10 mouse cellular contexts compared by ENCODE assay signal in the genomic region with DNA sequence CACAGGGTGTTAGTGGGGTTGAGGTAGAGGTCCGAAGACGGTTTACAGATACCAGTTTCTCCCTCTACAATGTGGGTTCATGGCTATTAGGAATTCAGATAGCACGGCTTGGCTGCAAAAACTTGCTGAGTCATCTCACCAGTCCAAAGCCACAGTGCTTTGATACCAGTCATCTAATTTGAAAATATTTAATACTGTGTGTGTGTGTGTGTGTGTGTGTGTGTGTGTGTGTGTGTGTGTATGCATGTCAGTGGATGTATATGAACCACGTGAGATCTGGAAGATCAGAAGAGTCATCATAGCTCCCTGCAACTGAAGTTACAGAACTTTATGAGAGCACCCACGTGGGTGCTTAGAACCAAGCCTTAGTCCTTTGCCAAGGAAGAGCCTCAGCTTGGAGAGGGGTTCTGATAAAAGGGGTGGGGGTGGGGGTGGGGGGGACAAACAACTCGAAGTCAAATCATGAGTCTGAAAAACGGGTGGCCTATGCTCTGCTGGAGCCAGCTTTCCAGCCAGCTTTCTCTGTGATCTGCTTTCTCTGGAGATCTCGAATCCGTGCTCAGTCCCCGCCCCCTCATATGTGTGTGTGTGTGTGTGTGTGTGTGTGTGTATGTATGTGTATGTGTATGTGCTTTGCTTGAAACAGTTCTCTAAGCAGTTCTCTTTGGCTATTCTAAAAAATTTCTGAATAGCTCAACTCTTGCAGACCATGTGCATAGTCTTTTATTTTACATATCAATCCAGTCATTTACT. TPM values are rescaled to one million over a fixed set of nuclear protein-coding genes. Genes with fewer than 3 reads are reported as not detected.
A peak's percentile ranks its signal among the peaks of the same experiment; 100 is the strongest.
DNase-seq lines count a peak whose midpoint lies in the region; ATAC-seq lines count a peak whose summit lies in the region.
"Had no signal": no experiment of that assay in that cellular context is flagged by ENCODE, and none has a peak within 500 bp of the region (broad histone marks: within the 10 kb centered on the region; RNA-seq: fewer than 3 reads in every experiment).

No protein-coding gene starts in this region.

- DNase-seq in heart, embryonic 10.5 days (ENCODE audit: low spot score): no peak
- peak; percentile 33 for DNase-seq in retina, embryonic 14.5 days (ENCODE audit: low spot score)
- no peak for DNase-seq in retina, postnatal 1 day
- DNase-seq in left cerebral cortex, postnatal 4 days: no peak
- DNase-seq in layer of hippocampus, adult 11-12 months (ENCODE audit: low spot score): no peak

- peak overlapping the region; percentile 13; the same call in 1 of the 2 replicates for H3K4me3 ChIP-seq in heart, embryonic 12.5 days
- no peak overlapping the region for H3K4me3 ChIP-seq in heart, embryonic 10.5 days
- H3K4me3 ChIP-seq in heart, embryonic 16.5 days (ENCODE audit: low read length): no peak overlapping the region
- H3K4me3 ChIP-seq: limb, embryonic 15.5 days had no signal

- no peaks in the 10 kb centered on the region for H3K27me3 ChIP-seq in heart, embryonic 12.5 days (replicated peaks)
- H3K27me3 ChIP-seq in heart, embryonic 10.5 days (ENCODE audit: insufficient read depth, poor library complexity, severe bottlenecking): no peaks in the 10 kb centered on the region
- H3K27me3 ChIP-seq in heart, embryonic 16.5 days (ENCODE audit: control insufficient read depth, insufficient read depth, low read length): no peaks in the 10 kb centered on the region
- H3K27me3 ChIP-seq: limb, embryonic 15.5 days had no signal

- 52% methylated on average over 10 of the region's 10 CpGs for WGBS in heart, embryonic 12.5 days
- WGBS in heart, embryonic 10.5 days: 56% methylated on average over 10 of the region's 10 CpGs
- WGBS in heart, embryonic 16.5 days: 48% methylated on average over 10 of the region's 10 CpGs

- peaks cover 5% of the 10 kb centered on the region for H3K4me1 ChIP-seq in heart, embryonic 12.5 days (replicated peaks)
- peaks cover 9% of the 10 kb centered on the region; the same call in 1 of the 2 replicates for H3K4me1 ChIP-seq in heart, embryonic 10.5 days
- peaks cover 10% of the 10 kb centered on the region for H3K4me1 ChIP-seq in heart, embryonic 16.5 days (ENCODE audit: control insufficient read depth, insufficient read depth, low read length)
- H3K4me1 ChIP-seq: limb, embryonic 15.5 days had no signal

- H3K4me2 ChIP-seq in heart, embryonic 12.5 days: peak overlapping the region; percentile 38
- peak overlapping the region; percentile 40 for H3K4me2 ChIP-seq in heart, embryonic 16.5 days (ENCODE audit: low read depth, low read length)
- H3K4me2 ChIP-seq: limb, embryonic 15.5 days had no signal

- no peak for ATAC-seq in heart, embryonic 12.5 days (ENCODE audit: insufficient number of reproducible peaks, low FRiP score)
- no peak for ATAC-seq in heart, embryonic 16.5 days (replicated peaks; ENCODE audit: extremely low read depth, insufficient read depth, low FRiP score)
- no peak for ATAC-seq in CD4-positive, CD25-positive, alpha-beta regulatory T cell, adult 4 months

- intact Hi-C loops in left cerebral cortex, postnatal 4 days (cut with DNase I): no loop called here

- no peak overlapping the region for H3K27ac ChIP-seq in heart, embryonic 12.5 days (ENCODE audit: poor library complexity, severe bottlenecking)
- H3K27ac ChIP-seq in heart, embryonic 10.5 days: no peak overlapping the region
- no peak overlapping the region for H3K27ac ChIP-seq in heart, embryonic 16.5 days (ENCODE audit: low read length)
- H3K27ac ChIP-seq: kidney, postnatal 0 days; limb, embryonic 15.5 days had no signal

- H3K9ac ChIP-seq in heart, embryonic 12.5 days: no peak overlapping the region
- 0 out of 2 replicates have a peak overlapping the region, but pooled peaks have one; percentile 20 for H3K9ac ChIP-seq in heart, embryonic 16.5 days (ENCODE audit: low read length)
- H3K9ac ChIP-seq: limb, embryonic 15.5 days had no signal

- H3K36me3 ChIP-seq in heart, embryonic 12.5 days: no peaks in the 10 kb centered on the region
- no peaks in the 10 kb centered on the region for H3K36me3 ChIP-seq in heart, embryonic 10.5 days
- H3K36me3 ChIP-seq in heart, embryonic 16.5 days (ENCODE audit: control insufficient read depth, insufficient read depth): no peaks in the 10 kb centered on the region
- H3K36me3 ChIP-seq: limb, embryonic 15.5 days had no signal

- no peaks in the 10 kb centered on the region for H3K9me3 ChIP-seq in heart, embryonic 12.5 days (replicated peaks)
- no peaks in the 10 kb centered on the region for H3K9me3 ChIP-seq in heart, embryonic 10.5 days
- H3K9me3 ChIP-seq in heart, embryonic 16.5 days (replicated peaks; ENCODE audit: control insufficient read depth, low read length): no peaks in the 10 kb centered on the region
- H3K9me3 ChIP-seq: limb, embryonic 15.5 days had no signal

RNA-seq across cellular contexts. Expression of gene 1190002N15Rik, which starts 2.6 kb away (rescaled TPM):
- 62.6 and 63.3 TPM in 2 replicates for polyA plus RNA-seq in heart, embryonic 12.5 days (2016; fragmentation: Nextera tagmentation; extraction: Ambion mirVana)
- 13.4 and 22.9 TPM in 2 replicates for polyA plus RNA-seq in heart, embryonic 10.5 days (2016; fragmentation: Nextera tagmentation; extraction: Ambion mirVana)
- polyA plus RNA-seq in heart, embryonic 16.5 days (2015; fragmentation: Nextera tagmentation; extraction: Ambion mirVana): 8.7 and 9.5 TPM in 2 replicates
- polyA plus RNA-seq in CD4-positive, CD25-positive, alpha-beta regulatory T cell, adult 4 months (2017; shearing (Covaris generic)): 1 to 10 TPM; 3.7 to 4.7 TPM
- 10 to 100 TPM; 19.6 to 20.7 TPM for total RNA-seq in left cerebral cortex, postnatal 4 days (2021)
